Mouse (Mus musculus): ENCODE measurements at regions not wholly inside any gene's neighbourhood (a gene's known extent, or its start where the extent isn't known, plus 50 kb on each side); places are given as distances from the start of the nearest gene placed in this dataset.

GRCm38 (mm10) chr13:52015066-52015465, 168.6 kb downstream of the Gadd45g start:
- H3K9ac ChIP-seq (replicated peaks; ENCODE audit: low read depth, low read length): no peak overlapping the region
- no peak overlapping the region for H3K27ac ChIP-seq (ENCODE audit: low read length)
- H3K9me3 ChIP-seq (ENCODE audit: control insufficient read depth, low read depth, low read length): no peaks in the 10 kb centered on the region
- no peak overlapping the region for H3K4me3 ChIP-seq (ENCODE audit: low read depth, low read length)
- WGBS: 26% methylated on average over 4 of the region's 4 CpGs
- ATAC-seq (ENCODE audit: insufficient number of reproducible peaks, insufficient read depth, low FRiP score, low read depth): no peak
- peaks cover 14% of the 10 kb centered on the region for H3K4me1 ChIP-seq (ENCODE audit: control insufficient read depth, insufficient read depth, low read length)
- H3K27me3 ChIP-seq (ENCODE audit: control insufficient read depth, insufficient read depth, low read length): no peaks in the 10 kb centered on the region
- no peaks in the 10 kb centered on the region for H3K36me3 ChIP-seq (ENCODE audit: control insufficient read depth, insufficient read depth, low read length)
- no peak overlapping the region for H3K4me2 ChIP-seq (replicated peaks; ENCODE audit: low read depth, low read length)

- Histone ChIP-seq H3K36me3 (ENCODE audit: control insufficient read depth, insufficient read depth, low read length) (no peaks in the 10 kb centered on the region), H3K4me1 (ENCODE audit: control insufficient read depth, insufficient read depth, low read length) (peaks cover 14% of the 10 kb centered on the region), H3K9me3 (ENCODE audit: control insufficient read depth, low read depth, low read length) (no peaks in the 10 kb centered on the region), H3K4me2 (replicated peaks; ENCODE audit: low read depth, low read length) (no peak overlapping the region), H3K27me3 (ENCODE audit: control insufficient read depth, insufficient read depth, low read length) (no peaks in the 10 kb centered on the region), H3K9ac (replicated peaks; ENCODE audit: low read depth, low read length) (no peak overlapping the region), H3K4me3 (ENCODE audit: low read depth, low read length) (no peak overlapping the region), H3K27ac (ENCODE audit: low read length) (0 out of 2 replicates have a peak overlapping the region, but pooled peaks have one; percentile 11)
- WGBS: 29% methylated on average over 5 of the region's 5 CpGs
- no peak for ATAC-seq (ENCODE audit: insufficient number of reproducible peaks, insufficient read depth, low FRiP score, low read depth)
Measured at GRCm38 (mm10) chr13:52015496-52015895, 169.0 kb downstream of the Gadd45g start.

GRCm38 (mm10) chr13:52017598-52018190, 171.2 kb downstream of the Gadd45g start:
- Histone ChIP-seq H3K4me2 (replicated peaks; ENCODE audit: low read depth, low read length) (no peak overlapping the region), H3K27ac (ENCODE audit: low read length) (no peak overlapping the region), H3K9ac (replicated peaks; ENCODE audit: low read depth, low read length) (no peak overlapping the region), H3K27me3 (ENCODE audit: control insufficient read depth, insufficient read depth, low read length) (no peaks in the 10 kb centered on the region), H3K9me3 (ENCODE audit: control insufficient read depth, low read depth, low read length) (no peaks in the 10 kb centered on the region), H3K4me1 (ENCODE audit: control insufficient read depth, insufficient read depth, low read length) (peaks cover 14% of the 10 kb centered on the region), H3K4me3 (ENCODE audit: low read depth, low read length) (no peak overlapping the region), H3K36me3 (ENCODE audit: control insufficient read depth, insufficient read depth, low read length) (no peaks in the 10 kb centered on the region)
- no peak for ATAC-seq (ENCODE audit: insufficient number of reproducible peaks, insufficient read depth, low FRiP score, low read depth)
- WGBS: 66% methylated on average over 11 of the region's 11 CpGs

GRCm38 (mm10) chr13:52019647-52020046, 173.2 kb downstream of the Gadd45g start:
- Histone ChIP-seq H3K4me3 (ENCODE audit: low read depth, low read length) (no peak overlapping the region), H3K4me2 (replicated peaks; ENCODE audit: low read depth, low read length) (no peak overlapping the region), H3K27me3 (ENCODE audit: control insufficient read depth, insufficient read depth, low read length) (no peaks in the 10 kb centered on the region), H3K36me3 (ENCODE audit: control insufficient read depth, insufficient read depth, low read length) (no peaks in the 10 kb centered on the region), H3K9me3 (ENCODE audit: control insufficient read depth, low read depth, low read length) (no peaks in the 10 kb centered on the region), H3K27ac (ENCODE audit: low read length) (no peak overlapping the region), H3K9ac (replicated peaks; ENCODE audit: low read depth, low read length) (no peak overlapping the region), H3K4me1 (ENCODE audit: control insufficient read depth, insufficient read depth, low read length) (peaks cover 17% of the 10 kb centered on the region)
- ATAC-seq (ENCODE audit: insufficient number of reproducible peaks, insufficient read depth, low FRiP score, low read depth): no peak
- whole genome bisulfite sequencing: 89% methylated on average over 8 of the region's 8 CpGs

- no peaks in the 10 kb centered on the region for H3K9me3 ChIP-seq (ENCODE audit: control insufficient read depth, low read depth, low read length)
- no peaks in the 10 kb centered on the region for H3K36me3 ChIP-seq (ENCODE audit: control insufficient read depth, insufficient read depth, low read length)
- H3K4me2 ChIP-seq (replicated peaks; ENCODE audit: low read depth, low read length): no peak overlapping the region
- WGBS: 39% methylated on average over 11 of the region's 11 CpGs
- no peak overlapping the region for H3K27ac ChIP-seq (ENCODE audit: low read length)
- H3K4me3 ChIP-seq (ENCODE audit: low read depth, low read length): no peak overlapping the region
- no peak for ATAC-seq (ENCODE audit: insufficient number of reproducible peaks, insufficient read depth, low FRiP score, low read depth)
- no peak overlapping the region for H3K9ac ChIP-seq (replicated peaks; ENCODE audit: low read depth, low read length)
- H3K27me3 ChIP-seq (ENCODE audit: control insufficient read depth, insufficient read depth, low read length): no peaks in the 10 kb centered on the region
- peaks cover 23% of the 10 kb centered on the region for H3K4me1 ChIP-seq (ENCODE audit: control insufficient read depth, insufficient read depth, low read length)
Measured at GRCm38 (mm10) chr13:52021150-52021549, 174.7 kb downstream of the Gadd45g start.

- H3K4me2 ChIP-seq (replicated peaks; ENCODE audit: low read depth, low read length): no peak overlapping the region
- no peaks in the 10 kb centered on the region for H3K36me3 ChIP-seq (ENCODE audit: control insufficient read depth, insufficient read depth, low read length)
- H3K4me3 ChIP-seq (ENCODE audit: low read depth, low read length): no peak overlapping the region
- 59% methylated on average over 6 of the region's 6 CpGs for WGBS
- H3K9ac ChIP-seq (replicated peaks; ENCODE audit: low read depth, low read length): no peak overlapping the region
- no peaks in the 10 kb centered on the region for H3K27me3 ChIP-seq (ENCODE audit: control insufficient read depth, insufficient read depth, low read length)
- H3K27ac ChIP-seq (ENCODE audit: low read length): no peak overlapping the region
- no peak for ATAC-seq (ENCODE audit: insufficient number of reproducible peaks, insufficient read depth, low FRiP score, low read depth)
- H3K9me3 ChIP-seq (ENCODE audit: control insufficient read depth, low read depth, low read length): no peaks in the 10 kb centered on the region
- H3K4me1 ChIP-seq (ENCODE audit: control insufficient read depth, insufficient read depth, low read length): peaks cover 23% of the 10 kb centered on the region
Measured at GRCm38 (mm10) chr13:52021828-52022227, 175.3 kb downstream of the Gadd45g start.

- 81% methylated on average over 4 of the region's 4 CpGs for WGBS
- H3K9ac ChIP-seq (replicated peaks; ENCODE audit: low read depth, low read length): no peak overlapping the region
- H3K4me1 ChIP-seq (ENCODE audit: control insufficient read depth, insufficient read depth, low read length): peaks cover 21% of the 10 kb centered on the region
- H3K9me3 ChIP-seq (ENCODE audit: control insufficient read depth, low read depth, low read length): no peaks in the 10 kb centered on the region
- no peaks in the 10 kb centered on the region for H3K27me3 ChIP-seq (ENCODE audit: control insufficient read depth, insufficient read depth, low read length)
- no peak overlapping the region for H3K27ac ChIP-seq (ENCODE audit: low read length)
- no peak overlapping the region for H3K4me3 ChIP-seq (ENCODE audit: low read depth, low read length)
- no peak overlapping the region for H3K4me2 ChIP-seq (replicated peaks; ENCODE audit: low read depth, low read length)
- ATAC-seq (ENCODE audit: insufficient number of reproducible peaks, insufficient read depth, low FRiP score, low read depth): no peak
- H3K36me3 ChIP-seq (ENCODE audit: control insufficient read depth, insufficient read depth, low read length): no peaks in the 10 kb centered on the region
Measured at GRCm38 (mm10) chr13:52022529-52022928, 176.1 kb downstream of the Gadd45g start.

GRCm38 (mm10) chr13:52024349-52024748, 177.9 kb downstream of the Gadd45g start:
- H3K4me1 ChIP-seq (ENCODE audit: control insufficient read depth, insufficient read depth, low read length): peaks cover 18% of the 10 kb centered on the region
- peak; percentile 31; the same call in 1 of the 2 replicates for ATAC-seq (ENCODE audit: insufficient number of reproducible peaks, insufficient read depth, low FRiP score, low read depth)
- WGBS: 15% methylated on average over 2 of the region's 2 CpGs

More at GRCm38 (mm10) chr13:52024349-52024748, 177.9 kb downstream of the Gadd45g start:
- Histone ChIP-seq H3K36me3 (ENCODE audit: control insufficient read depth, insufficient read depth, low read length) (no peaks in the 10 kb centered on the region), H3K9ac (replicated peaks; ENCODE audit: low read depth, low read length) (no peak overlapping the region), H3K4me3 (ENCODE audit: low read depth, low read length) (no peak overlapping the region), H3K9me3 (ENCODE audit: control insufficient read depth, low read depth, low read length) (no peaks in the 10 kb centered on the region), H3K27ac (ENCODE audit: low read length) (no peak overlapping the region), H3K4me2 (replicated peaks; ENCODE audit: low read depth, low read length) (no peak overlapping the region; the same call in 1 of the 2 replicates), H3K27me3 (ENCODE audit: control insufficient read depth, insufficient read depth, low read length) (no peaks in the 10 kb centered on the region)

Measured in stomach, embryonic 14.5 days (tissue).